17 mouse cellular contexts compared by ENCODE assay signal in genomic region chr12:34113336-34113735, GRCm38 (mm10).
"Had no signal": no experiment of that assay in that cellular context is flagged by ENCODE, and none has a peak within 500 bp of the region (broad histone marks: within the 10 kb centered on the region; RNA-seq: fewer than 3 reads in every experiment).

No protein-coding gene starts in this region.

- H3K4me3 ChIP-seq: midbrain, embryonic 10.5 days; midbrain, embryonic 12.5 days; myocyte; neural tube, embryonic 13.5 days; neural tube, embryonic 15.5 days; stomach, embryonic 15.5 days had no signal

- H3K27ac ChIP-seq: midbrain, embryonic 10.5 days; midbrain, embryonic 12.5 days; neural tube, embryonic 13.5 days; neural tube, embryonic 15.5 days; stomach, embryonic 15.5 days; stomach, postnatal 0 days had no signal

- H3K36me3 ChIP-seq: midbrain, embryonic 10.5 days; midbrain, embryonic 12.5 days; neural tube, embryonic 13.5 days; neural tube, embryonic 15.5 days; stomach, embryonic 15.5 days had no signal

- DNase-seq: lung, adult 2 months; lung, postnatal 10 days; lung, postnatal 4 days; midbrain, embryonic 14.5 days; retina, postnatal 1 day; right cerebral cortex, adult 18-20 months; thymus, adult 2 months; thymus, postnatal 25 days; thymus, postnatal 4 days had no signal

- H3K4me2 ChIP-seq: midbrain, embryonic 12.5 days; neural tube, embryonic 13.5 days; neural tube, embryonic 15.5 days; stomach, embryonic 15.5 days had no signal

- H3K9me3 ChIP-seq: midbrain, embryonic 10.5 days; midbrain, embryonic 12.5 days; neural tube, embryonic 13.5 days; neural tube, embryonic 15.5 days; stomach, embryonic 15.5 days had no signal

- ATAC-seq: midbrain, embryonic 16.5 days had no signal

- H3K27me3 ChIP-seq: midbrain, embryonic 12.5 days; neural tube, embryonic 13.5 days; neural tube, embryonic 15.5 days; stomach, embryonic 15.5 days had no signal

- H3K4me1 ChIP-seq: midbrain, embryonic 10.5 days; midbrain, embryonic 12.5 days; neural tube, embryonic 13.5 days; neural tube, embryonic 15.5 days; stomach, embryonic 15.5 days had no signal

- H3K9ac ChIP-seq: midbrain, embryonic 12.5 days; neural tube, embryonic 13.5 days; neural tube, embryonic 15.5 days; stomach, embryonic 15.5 days had no signal
